Mouse (Mus musculus) olfactory bulb, adult 2 months (tissue): ENCODE results near the gene Plcb3. TPM values are rescaled to one million over a fixed set of nuclear protein-coding genes. Genes with fewer than 3 reads are reported as not detected.

Source experiments
- H3K27ac ChIP-seq: fragments of 200-500 bp; 2 replicates; pipeline ENCODE4 v1.5.1; 2012; ENCODE audit warnings: low read depth, low read length; ENCODE audit not compliant: insufficient read depth
- H3K4me1 ChIP-seq: fragments of 200-500 bp; 2 replicates; pipeline ENCODE4 v1.6.1; 2012; ENCODE audit warnings: low read length; ENCODE audit not compliant: control insufficient read depth, insufficient read depth
- H3K4me3 ChIP-seq: fragments of 200-500 bp; 2 replicates; pipeline ENCODE4 v1.5.1; 2012; ENCODE audit warnings: mild to moderate bottlenecking, low read depth, low read length, moderate library complexity; ENCODE audit not compliant: insufficient read depth
- CTCF ChIP-seq: fragments of 200-500 bp; IDR thresholded peaks from 2 replicates; pipeline ENCODE4 v1.5.1; 2012; ENCODE audit warnings: low read depth, mild to moderate bottlenecking, low read length, moderate library complexity; ENCODE audit not compliant: insufficient read depth
- POLR2A ChIP-seq: fragments of 200-500 bp; IDR thresholded peaks from 2 replicates; pipeline ENCODE4 v1.6.1; 2012; ENCODE audit warnings: mild to moderate bottlenecking, low read depth, low read length, moderate library complexity; ENCODE audit not compliant: insufficient read depth
- WGBS: fragments of 180-500 bp; shearing (Covaris S2); methylation state at CpG from one replicate; pipeline ENCODE4 v1.1.7; 2018; 5-methylcytosine and 5-hydroxymethylcytosine counted together
- polyA plus RNA-seq: library from polyadenylated mRNA; stranded (reverse); fragments of >200 nt; gene quantifications from 2 replicates; pipeline ENCODE4 v1.2.4, GENCODE M21; 2012; ENCODE audit warnings: low replicate concordance; ENCODE audit not compliant: missing spikeins, insufficient read depth, insufficient read length

The Plcb3 gene
- polyA plus RNA-seq, 1 experiment, result not detected

- H3K4me1 ChIP-seq, result peaks cover 42% of the 10 kb centered on the region
- 3% methylated on average over 75 of the region's 84 CpGs for WGBS
Measured at GRCm38 (mm10) chr19:6974211-6975205, 1.8 kb downstream of the Plcb3 start, which contains the start of gene Ppp1r14b. TSS of gene Ppp1r14b (plus strand) at chr19:6974968.

GRCm38 (mm10) chr19:6973581-6974190 is 2.6 kb downstream of the Plcb3 start:
- Histone ChIP-seq H3K27ac (no peak overlapping the region), H3K4me3 (no peak overlapping the region), H3K4me1 (peaks cover 41% of the 10 kb centered on the region)
- 35% methylated on average over 12 of the region's 12 CpGs for WGBS
- TF ChIP-seq POLR2A (no peak), CTCF (no peak)

More at GRCm38 (mm10) chr19:6974211-6975205, 1.8 kb downstream of the Plcb3 start, which contains the start of gene Ppp1r14b:
- peak within 1 kb of the TSS; percentile 43 for H3K27ac ChIP-seq
- H3K4me3 ChIP-seq, result peak within 1 kb of the TSS; percentile 60
- no peak for TF ChIP-seq CTCF
- TF ChIP-seq POLR2A, result peak; percentile 18; the same call in 1 of the 2 replicates

- Histone ChIP-seq H3K4me1 (peaks cover 31% of the 10 kb centered on the region), H3K27ac (no peak overlapping the region), H3K4me3 (no peak overlapping the region)
- 86% methylated on average over 13 of the region's 13 CpGs for WGBS
- TF ChIP-seq CTCF (no peak), POLR2A (no peak)
Measured at GRCm38 (mm10) chr19:6972247-6972917, 3.9 kb downstream of the Plcb3 start.

GRCm38 (mm10) chr19:6971644-6972043 is 4.6 kb downstream of the Plcb3 start:
- no peak overlapping the region for H3K4me3 ChIP-seq
- no peak overlapping the region for H3K27ac ChIP-seq
- 74% methylated on average over 6 of the region's 6 CpGs for WGBS
- peaks cover 31% of the 10 kb centered on the region for H3K4me1 ChIP-seq
- TF ChIP-seq CTCF, result no peak
- TF ChIP-seq POLR2A, result no peak

- H3K27ac ChIP-seq, result no peak overlapping the region
- whole genome bisulfite sequencing, result 26% methylated on average over 11 of the region's 11 CpGs
- TF ChIP-seq CTCF (no peak), POLR2A (no peak)
- H3K4me3 ChIP-seq, result no peak overlapping the region
- peaks cover 22% of the 10 kb centered on the region for H3K4me1 ChIP-seq
Measured at GRCm38 (mm10) chr19:6970460-6971085, 5.7 kb downstream of the Plcb3 start.

- H3K4me3 ChIP-seq, result peak overlapping the region; percentile 48
- WGBS, result 2% methylated on average over 55 of the region's 55 CpGs
- TF ChIP-seq CTCF (peak; percentile 58), POLR2A (no peak)
- H3K27ac ChIP-seq, result no peak overlapping the region
- H3K4me1 ChIP-seq, result peaks cover 22% of the 10 kb centered on the region
Measured at GRCm38 (mm10) chr19:6969665-6970381, 6.4 kb downstream of the Plcb3 start.

GRCm38 (mm10) chr19:6969291-6969664 is 7.0 kb downstream of the Plcb3 start:
- peaks cover 22% of the 10 kb centered on the region for H3K4me1 ChIP-seq
- no peak overlapping the region for H3K27ac ChIP-seq
- peak overlapping the region; percentile 48 for H3K4me3 ChIP-seq
- WGBS, result 4% methylated on average over 20 of the region's 20 CpGs
- TF ChIP-seq CTCF (no peak), POLR2A (no peak)

- peak overlapping the region; percentile 48; the same call in 1 of the 2 replicates for H3K4me3 ChIP-seq
- TF ChIP-seq POLR2A (no peak), CTCF (no peak)
- H3K27ac ChIP-seq, result no peak overlapping the region
- peaks cover 20% of the 10 kb centered on the region for H3K4me1 ChIP-seq
- 36% methylated on average over 15 of the region's 15 CpGs for WGBS
Measured at GRCm38 (mm10) chr19:6968491-6969271, 7.6 kb downstream of the Plcb3 start.
